Mouse (Mus musculus) lung, embryonic 14.5 days (tissue): ENCODE measurements around the gene Kcnn4. TPM values are rescaled to one million over a fixed set of nuclear protein-coding genes. Genes with fewer than 3 reads are reported as not detected.
A peak's percentile ranks its signal among the peaks of the same experiment; 100 is the strongest.
"Not testable (repeated sequence)": the region's sequence is repeated elsewhere in the genome, so short reads cannot be mapped to it uniquely, and the experiment has no call there.

ENCODE experiments used
- ATAC-seq: fragments of 200-750 bp; cut with Nextera tagmentation; 2 replicates; pipeline ENCODE4 v1.8.0; 2017; ENCODE audit warnings: mild to moderate bottlenecking, moderate TSS enrichment, moderate library complexity; ENCODE audit not compliant: insufficient read depth
- DNase-seq: peaks from one replicate; pipeline ENCODE4 v3.0.0-alpha.2; 2015
- H3K27ac ChIP-seq: fragments of 300-500 bp; sonication (generic); 2 replicates; pipeline ENCODE4 v1.5.1; 2014; ENCODE audit warnings: low read depth, mild to moderate bottlenecking, moderate library complexity
- H3K27me3 ChIP-seq: fragments of 300-500 bp; sonication (generic); 2 replicates; pipeline ENCODE4 v1.6.1; 2014; ENCODE audit warnings: low read length, control low read depth; ENCODE audit not compliant: insufficient read depth
- H3K36me3 ChIP-seq: fragments of 300-500 bp; sonication (generic); 2 replicates; pipeline ENCODE4 v1.6.1; 2014; ENCODE audit warnings: control low read depth; ENCODE audit not compliant: insufficient read depth
- H3K4me1 ChIP-seq: fragments of 300-500 bp; sonication (generic); 2 replicates; pipeline ENCODE4 v1.6.1; 2014; ENCODE audit warnings: antibody characterized with exemption, control low read depth; ENCODE audit not compliant: insufficient read depth
- H3K4me2 ChIP-seq: fragments of 300-500 bp; sonication (generic); 2 replicates; pipeline ENCODE4 v1.6.1; 2014; ENCODE audit warnings: mild to moderate bottlenecking
- H3K4me3 ChIP-seq: fragments of 300-500 bp; sonication (generic); 2 replicates; pipeline ENCODE4 v1.5.1; 2014; ENCODE audit warnings: low read depth, low read length
- H3K9ac ChIP-seq: fragments of 300-500 bp; sonication (generic); 2 replicates; pipeline ENCODE4 v1.6.1; 2014
- H3K9me3 ChIP-seq: fragments of 300-500 bp; sonication (generic); 2 replicates; pipeline ENCODE4 v1.6.1; 2016; ENCODE audit warnings: low read depth, low read length, control low read depth
- CTCF ChIP-seq: IDR thresholded peaks from 2 replicates; pipeline ENCODE4 v1.5.1; 2016; ENCODE audit warnings: antibody characterized with exemption, low read depth
- WGBS: fragments of 180-500 bp; shearing (Covaris S2); extraction: QIAGEN DNeasy Blood & Tissue Kit; methylation state at CpG from one replicate; pipeline ENCODE4 v1.1.7; 2014; 5-methylcytosine and 5-hydroxymethylcytosine counted together
- polyA plus RNA-seq: library from polyadenylated mRNA; unstranded; fragments of >200 nt; fragmentation: Nextera tagmentation; extraction: Ambion mirVana; gene quantifications from 2 replicates; pipeline ENCODE4 v1.2.1, GENCODE M21; 2014

The Kcnn4 gene
- polyA plus RNA-seq, 1 experiment from 2014 or later: 1.6 TPM

DNA sequence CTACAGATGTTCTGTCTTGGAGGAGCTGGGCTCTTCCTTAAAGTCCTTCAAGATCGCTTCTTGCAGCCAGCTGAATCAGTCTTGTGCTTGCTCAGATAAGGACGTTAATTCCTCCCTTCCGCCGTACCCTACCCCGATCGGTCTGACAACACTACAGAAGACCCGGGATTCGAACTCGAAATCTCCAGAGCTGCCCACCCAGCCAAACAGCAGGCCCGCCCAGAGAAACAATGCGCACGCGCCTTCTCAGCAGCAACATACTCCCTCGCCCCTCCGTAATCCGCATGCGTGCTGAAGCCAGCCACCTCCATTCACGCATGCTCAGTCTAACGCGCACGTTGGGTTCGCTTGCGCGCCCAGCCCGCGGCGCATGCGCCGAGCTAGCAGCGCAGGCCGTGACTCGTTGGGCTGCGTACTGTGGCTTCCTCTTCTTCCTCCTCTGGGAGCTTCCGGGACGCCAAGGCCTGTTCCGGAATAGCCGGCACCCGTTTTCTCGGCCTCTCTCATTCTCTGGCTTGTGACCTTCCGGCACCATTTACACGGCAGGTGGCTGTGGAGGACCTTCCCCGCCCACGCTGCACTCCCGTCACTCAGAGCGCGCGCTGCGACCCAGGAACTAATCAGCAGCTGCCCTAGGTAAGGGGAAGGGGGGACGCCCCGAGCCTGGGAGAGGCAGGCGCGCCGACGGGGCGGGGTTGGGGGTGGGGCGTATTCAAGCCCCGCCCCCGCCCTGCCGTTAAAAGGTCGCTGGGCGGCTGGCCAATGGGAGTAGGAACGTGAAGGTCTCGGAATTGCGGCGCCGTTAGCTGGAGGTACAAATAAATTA is 29.4 kb downstream of the Kcnn4 start, which contains the start of gene Smg9:
Smg9 (plus strand) TSS at position 364 of the 826 bp plus-strand sequence.
- DNase-seq (peak; percentile 100), ATAC-seq (peak; percentile 95)
- no peaks in the 10 kb centered on the region for H3K27me3 ChIP-seq
- WGBS: 2% methylated on average over 66 of the region's 66 CpGs
- peak within 1 kb of the TSS; percentile 61 for H3K4me3 ChIP-seq
- H3K9ac ChIP-seq: peak within 1 kb of the TSS; percentile 61
- H3K36me3 ChIP-seq: peaks cover 16% of the 10 kb centered on the region
- peak within 1 kb of the TSS; percentile 69 for H3K4me2 ChIP-seq
- H3K27ac ChIP-seq: peak within 1 kb of the TSS; percentile 97
- no peak for TF ChIP-seq CTCF
- 0 out of 2 replicates have a peak, but pooled peaks cover 3% of the 10 kb centered on the region for H3K9me3 ChIP-seq
- no peaks in the 10 kb centered on the region for H3K4me1 ChIP-seq

DNA sequence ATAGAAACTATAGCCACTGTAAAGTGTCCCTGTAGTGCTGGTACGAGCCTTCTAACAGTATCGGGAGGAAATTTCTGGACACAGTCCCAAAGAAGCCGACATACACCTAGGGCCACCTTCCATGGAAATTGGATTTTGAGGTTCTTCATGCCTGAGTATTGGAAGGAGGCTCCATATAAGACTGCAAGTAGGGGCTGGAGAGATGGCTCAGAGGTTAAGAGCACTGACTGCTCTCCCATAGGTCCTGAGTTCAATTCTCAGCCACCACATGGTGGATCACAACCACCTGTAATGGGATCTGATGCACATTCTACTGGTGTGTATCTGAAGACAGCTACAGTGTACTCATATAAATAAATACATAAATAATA is 30.0 kb downstream of the Kcnn4 start:
- no peak for ATAC-seq

GRCm38 (mm10) chr7:24400489-24400888 is 30.4 kb downstream of the Kcnn4 start:
- H3K27ac ChIP-seq, H3K9me3 ChIP-seq, H3K4me1 ChIP-seq, ATAC-seq, DNase-seq, H3K9ac ChIP-seq, H3K27me3 ChIP-seq: not testable (repeated sequence)
- 95% methylated on average over 4 of the region's 4 CpGs for WGBS
- peak overlapping the region; percentile 69 for H3K4me2 ChIP-seq
- peaks cover 25% of the 10 kb centered on the region for H3K36me3 ChIP-seq
- H3K4me3 ChIP-seq: peak overlapping the region; percentile 61

More for the DNA sequence above, 30.0 kb downstream of the Kcnn4 start:
- Histone ChIP-seq H3K27me3 (no peaks in the 10 kb centered on the region), H3K36me3 (peaks cover 22% of the 10 kb centered on the region), H3K4me1 (no peaks in the 10 kb centered on the region), H3K27ac (peak overlapping the region; percentile 97; the same call in 1 of the 2 replicates), H3K4me3 (peak overlapping the region; percentile 61), H3K9ac (peak overlapping the region; percentile 61), H3K9me3 (0 out of 2 replicates have a peak, but pooled peaks cover 3% of the 10 kb centered on the region), H3K4me2 (peak overlapping the region; percentile 69)
- WGBS: 9% methylated on average over 3 of the region's 3 CpGs
- TF ChIP-seq CTCF: no peak
- no peak for DNase-seq

DNA sequence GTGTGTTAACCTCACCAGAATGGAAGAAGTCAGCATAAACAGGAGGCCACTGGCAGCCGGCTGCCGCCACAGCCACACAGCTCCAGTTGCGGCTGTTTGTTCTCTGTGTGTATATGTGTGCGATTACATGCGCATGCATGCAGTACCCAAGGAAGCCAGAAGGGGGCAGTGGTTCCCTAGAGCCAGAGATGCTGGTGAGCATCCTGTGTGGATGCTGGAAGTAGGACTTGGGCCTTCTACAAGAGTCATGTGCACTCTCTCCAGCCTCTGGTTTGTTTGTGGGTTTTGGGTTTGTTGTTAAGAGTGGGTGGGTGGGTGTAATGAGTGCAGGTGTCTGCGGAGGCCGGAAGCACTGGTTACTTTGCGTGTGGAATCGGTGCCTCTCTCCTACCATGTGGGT is 32.8 kb downstream of the Kcnn4 start:
- Histone ChIP-seq H3K4me3 (no peak overlapping the region), H3K9me3 (0 out of 2 replicates have a peak, but pooled peaks cover 3% of the 10 kb centered on the region), H3K4me1 (no peaks in the 10 kb centered on the region), H3K4me2 (no peak overlapping the region), H3K36me3 (peaks cover 37% of the 10 kb centered on the region), H3K27ac (no peak overlapping the region), H3K9ac (no peak overlapping the region), H3K27me3 (no peaks in the 10 kb centered on the region)
- 99% methylated on average over 9 of the region's 9 CpGs for WGBS
- peak; percentile 62 for TF ChIP-seq CTCF
- ATAC-seq (no peak), DNase-seq (no peak)

- Histone ChIP-seq H3K9ac (no peak overlapping the region; the same call in 1 of the 2 replicates), H3K27ac (no peak overlapping the region), H3K4me2 (no peak overlapping the region), H3K9me3 (0 out of 2 replicates have a peak, but pooled peaks cover 3% of the 10 kb centered on the region), H3K36me3 (peaks cover 40% of the 10 kb centered on the region), H3K4me3 (no peak overlapping the region), H3K4me1 (no peaks in the 10 kb centered on the region), H3K27me3 (no peaks in the 10 kb centered on the region)
- no peak for ATAC-seq
- 87% methylated on average over 12 of the region's 13 CpGs for WGBS
- no peak for TF ChIP-seq CTCF
- no peak for DNase-seq
These were observed 35.6 kb downstream of the Kcnn4 start for GRCm38 (mm10) chr7:24405649-24406048.

DNA sequence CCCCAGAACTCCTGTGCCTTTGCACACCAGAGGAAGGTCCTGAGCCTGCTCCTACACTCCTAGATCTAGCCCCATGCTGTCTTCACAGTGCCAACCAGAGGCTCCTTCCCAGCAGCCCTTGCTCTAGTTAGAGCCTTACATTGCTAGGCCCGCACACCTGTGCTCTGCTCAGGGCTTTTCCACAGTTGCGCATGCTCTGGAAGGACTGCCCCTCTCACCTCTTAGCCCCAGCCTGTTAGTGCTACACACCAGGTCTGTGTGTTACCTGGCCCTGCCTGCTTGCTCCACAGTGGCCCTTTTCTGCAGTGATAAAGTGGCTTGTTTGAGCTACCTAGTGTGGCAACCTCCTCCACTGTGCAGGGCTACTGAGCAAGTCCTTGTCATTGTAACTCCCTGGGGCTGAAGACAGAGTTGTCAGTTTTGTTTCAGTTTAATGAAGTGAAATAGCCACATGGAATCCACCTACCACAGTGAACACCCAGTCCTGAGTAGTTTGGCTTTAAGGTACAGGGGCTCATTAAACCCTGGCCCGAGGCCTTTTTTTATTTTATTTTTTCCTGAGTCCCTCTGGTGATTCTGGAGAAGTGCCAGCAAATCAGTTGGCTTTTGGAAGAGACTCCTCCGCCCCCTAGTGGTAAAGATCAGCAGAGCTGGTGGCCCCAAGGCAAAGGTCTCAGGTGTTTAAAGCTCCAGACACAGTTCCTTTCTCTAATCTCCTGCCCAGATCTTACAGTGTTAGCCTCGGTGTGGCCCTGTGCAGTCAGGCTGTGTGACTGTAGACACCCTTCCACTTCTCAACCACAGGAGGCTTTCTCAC is 36.7 kb downstream of the Kcnn4 start:
- H3K4me2 ChIP-seq: no peak overlapping the region
- no peak overlapping the region for H3K9ac ChIP-seq
- peaks cover 37% of the 10 kb centered on the region for H3K36me3 ChIP-seq
- WGBS: 41% methylated on average over 5 of the region's 5 CpGs
- no peaks in the 10 kb centered on the region for H3K4me1 ChIP-seq
- 0 out of 2 replicates have a peak, but pooled peaks cover 3% of the 10 kb centered on the region for H3K9me3 ChIP-seq
- ATAC-seq: peak; percentile 53; the same call in 1 of the 2 replicates
- H3K27me3 ChIP-seq: no peaks in the 10 kb centered on the region
- no peak overlapping the region for H3K4me3 ChIP-seq
- DNase-seq: peak; percentile 93
- no peak overlapping the region for H3K27ac ChIP-seq
- TF ChIP-seq CTCF: peak; percentile 77

GRCm38 (mm10) chr7:24408186-24408585 is 38.1 kb downstream of the Kcnn4 start:
- Histone ChIP-seq H3K4me3 (no peak overlapping the region), H3K4me2 (no peak overlapping the region), H3K9me3 (no peaks in the 10 kb centered on the region), H3K27me3 (no peaks in the 10 kb centered on the region), H3K4me1 (no peaks in the 10 kb centered on the region), H3K9ac (no peak overlapping the region), H3K36me3 (peaks cover 32% of the 10 kb centered on the region), H3K27ac (no peak overlapping the region)
- 70% methylated on average over 9 of the region's 9 CpGs for WGBS
- no peak for ATAC-seq
- DNase-seq: no peak
- TF ChIP-seq CTCF: no peak
